Mouse (Mus musculus) CH12.LX (cell line): ENCODE data around the gene Ift172. TPM values are rescaled to one million over a fixed set of nuclear protein-coding genes. Genes with fewer than 3 reads are reported as not detected.

Experiments used
- DNase-seq: peaks from one replicate; pipeline ENCODE4 v3.0.0-alpha.2; 2013; ENCODE audit errors: extremely low read depth
- H3K27ac ChIP-seq: 2 replicates; pipeline ENCODE4 v1.5.1; 2012; ENCODE audit warnings: low read depth, mild to moderate bottlenecking, control low read depth, moderate library complexity; ENCODE audit not compliant: insufficient read depth
- H3K27me3 ChIP-seq: replicated peaks from 2 replicates; pipeline ENCODE3; 2012; ENCODE audit warnings: inconsistent platforms
- H3K36me3 ChIP-seq, 2 experiments: replicated peaks in 1 of 2; 2 replicates each; pipeline versions ENCODE3 to v1.6.1; 2012; ENCODE audit warnings: inconsistent platforms in 1 of 2, low read length in 1 of 2, mild to moderate bottlenecking in 1 of 2, mixed read lengths in 1 of 2, moderate library complexity in 1 of 2; ENCODE audit not compliant: control insufficient read depth in 1 of 2, insufficient read depth in 1 of 2
- H3K4me1 ChIP-seq, 2 experiments: 2 replicates each; pipeline ENCODE4 v1.6.1; 2012; ENCODE audit warnings: inconsistent platforms in 1 of 2, moderate library complexity in 1 of 2; ENCODE audit not compliant: insufficient read depth in 2 of 2, control insufficient read depth in 1 of 2
- H3K4me2 ChIP-seq: 2 replicates; pipeline ENCODE4 v1.6.1; 2012; ENCODE audit warnings: low read depth, mild to moderate bottlenecking, control low read depth; ENCODE audit not compliant: poor library complexity, insufficient read depth, severe bottlenecking
- H3K4me3 ChIP-seq, 3 experiments: fragments of 150-350 bp in 1 of 3; sonication (generic) in 1 of 3; replicated peaks in 1 of 3; 2 replicates each; pipeline versions ENCODE3 to v1.5.1; 2011 to 2012; ENCODE audit warnings: low read depth in 2 of 3, low read length in 2 of 3, mild to moderate bottlenecking in 2 of 3, moderate library complexity in 2 of 3, control low read depth in 1 of 3, improper control_type of control experiment in 1 of 3, inconsistent platforms in 1 of 3, mixed read lengths in 1 of 3; ENCODE audit not compliant: poor library complexity in 1 of 3
- H3K79me2 ChIP-seq: replicated peaks from 2 replicates; pipeline ENCODE4 v1.6.1; 2012; ENCODE audit warnings: mild to moderate bottlenecking, moderate library complexity; ENCODE audit not compliant: control insufficient read depth, poor library complexity, insufficient read depth, severe bottlenecking; ENCODE audit errors: extremely low read depth
- H3K9ac ChIP-seq: 2 replicates; pipeline ENCODE4 v1.6.1; 2012; ENCODE audit warnings: low read depth, mild to moderate bottlenecking, control low read depth, moderate library complexity; ENCODE audit not compliant: insufficient read depth
- H3K9me3 ChIP-seq: replicated peaks from 2 replicates; pipeline ENCODE3; 2012; ENCODE audit warnings: low read length, inconsistent platforms, mixed read lengths
- BHLHE40 ChIP-seq: IDR thresholded peaks from 2 replicates; pipeline ENCODE4 v1.6.1; 2011; ENCODE audit warnings: mild to moderate bottlenecking, low read depth, low read length, improper control_type of control experiment
- CHD1 ChIP-seq: IDR thresholded peaks from 2 replicates; pipeline ENCODE4 v1.6.1; 2012; ENCODE audit warnings: low read depth, low read length, improper control_type of control experiment, inconsistent platforms
- CHD2 ChIP-seq: IDR thresholded peaks from 2 replicates; pipeline ENCODE4 v1.6.1; 2011; ENCODE audit warnings: low read length, improper control_type of control experiment
- CTCF ChIP-seq, 2 experiments: IDR thresholded peaks in 1 of 2; conservative IDR thresholded peaks in 1 of 2; 2 replicates each; pipeline ENCODE4 v1.5.1; 2011 to 2012; ENCODE audit warnings: low read depth in 2 of 2, low read length in 2 of 2, improper control_type of control experiment in 1 of 2, inconsistent platforms in 1 of 2, mild to moderate bottlenecking in 1 of 2, moderate library complexity in 1 of 2
- E2F4 ChIP-seq: IDR thresholded peaks from 2 replicates; pipeline ENCODE4 v1.6.1; 2011; ENCODE audit warnings: low read depth, low read length, improper control_type of control experiment; ENCODE audit not compliant: insufficient replicate concordance
- ELF1 ChIP-seq: IDR thresholded peaks from 2 replicates; pipeline ENCODE4 v1.6.1; 2014; ENCODE audit warnings: low read depth, mild to moderate bottlenecking, inconsistent platforms, low read length, improper control_type of control experiment
- EP300 ChIP-seq: IDR thresholded peaks from 2 replicates; pipeline ENCODE4 v1.6.1; 2011; ENCODE audit warnings: low read length, improper control_type of control experiment
- ETS1 ChIP-seq: conservative IDR thresholded peaks from 2 replicates; pipeline ENCODE4 v1.6.1; 2012; ENCODE audit warnings: low read depth, mild to moderate bottlenecking, inconsistent platforms, low read length, improper control_type of control experiment, moderate library complexity
- GABPA ChIP-seq: IDR thresholded peaks from 2 replicates; pipeline ENCODE4 v1.6.1; 2012; ENCODE audit warnings: low read depth, low read length, improper control_type of control experiment, inconsistent platforms; ENCODE audit not compliant: insufficient replicate concordance
- HCFC1 ChIP-seq: IDR thresholded peaks from 2 replicates; pipeline ENCODE4 v1.6.1; 2012; ENCODE audit warnings: low read depth, mild to moderate bottlenecking, inconsistent platforms, low read length, improper control_type of control experiment
- IRF4 ChIP-seq: IDR thresholded peaks from 2 replicates; pipeline ENCODE4 v1.6.1; 2014; ENCODE audit warnings: low read depth, mild to moderate bottlenecking, inconsistent platforms, low read length, improper control_type of control experiment
- JUN ChIP-seq: IDR thresholded peaks from 2 replicates; pipeline ENCODE4 v1.6.1; 2011; ENCODE audit warnings: low read depth, mild to moderate bottlenecking, low read length, improper control_type of control experiment, moderate library complexity; ENCODE audit not compliant: insufficient read depth
- KAT2A ChIP-seq: IDR thresholded peaks from 2 replicates; pipeline ENCODE4 v1.6.1; 2012; ENCODE audit warnings: low read length, improper control_type of control experiment, inconsistent platforms; ENCODE audit not compliant: insufficient replicate concordance
- MAX ChIP-seq: IDR thresholded peaks from 2 replicates; pipeline ENCODE4 v1.6.1; 2011; ENCODE audit warnings: low read length, improper control_type of control experiment
- MEF2A ChIP-seq: IDR thresholded peaks from 2 replicates; pipeline ENCODE4 v1.6.1; 2014; ENCODE audit warnings: low read depth, mild to moderate bottlenecking, inconsistent platforms, low read length, improper control_type of control experiment, borderline replicate concordance
- MXI1 ChIP-seq: IDR thresholded peaks from 2 replicates; pipeline ENCODE4 v1.6.1; 2011; ENCODE audit warnings: mild to moderate bottlenecking, low read depth, low read length, improper control_type of control experiment
- MYC ChIP-seq: IDR thresholded peaks from 2 replicates; pipeline ENCODE4 v1.6.1; 2011; ENCODE audit warnings: low read depth, mild to moderate bottlenecking, improper control_type of control experiment, low read length
- NELFE ChIP-seq: IDR thresholded peaks from 2 replicates; pipeline ENCODE4 v1.6.1; 2011; ENCODE audit warnings: low read depth, low read length, improper control_type of control experiment
- NRF1 ChIP-seq: IDR thresholded peaks from 2 replicates; pipeline ENCODE4 v1.6.1; 2014; ENCODE audit warnings: low read depth, mild to moderate bottlenecking, inconsistent platforms, low read length, improper control_type of control experiment, moderate library complexity
- PAX5 ChIP-seq: IDR thresholded peaks from 2 replicates; pipeline ENCODE4 v1.6.1; 2012; ENCODE audit warnings: low read length, inconsistent platforms, mixed read lengths
- POLR2A ChIP-seq: IDR thresholded peaks from 2 replicates; pipeline ENCODE4 v1.6.1; 2011; ENCODE audit warnings: low read depth, mild to moderate bottlenecking, improper control_type of control experiment, low read length
- POLR2AphosphoS2 ChIP-seq: IDR thresholded peaks from 2 replicates; pipeline ENCODE4 v1.6.1; 2011; ENCODE audit warnings: low read depth, low read length, improper control_type of control experiment
- RAD21 ChIP-seq: IDR thresholded peaks from 2 replicates; pipeline ENCODE4 v1.6.1; 2011; ENCODE audit warnings: low read depth, mild to moderate bottlenecking, low read length, improper control_type of control experiment, moderate library complexity
- RCOR1 ChIP-seq: conservative IDR thresholded peaks from 2 replicates; pipeline ENCODE4 v1.6.1; 2012; ENCODE audit warnings: low read depth, mild to moderate bottlenecking, inconsistent platforms, low read length, improper control_type of control experiment
- SIN3A ChIP-seq: IDR thresholded peaks from 2 replicates; pipeline ENCODE4 v1.6.1; 2012; ENCODE audit warnings: low read length, improper control_type of control experiment, inconsistent platforms
- SMC3 ChIP-seq: IDR thresholded peaks from 2 replicates; pipeline ENCODE4 v1.6.1; 2011; ENCODE audit warnings: low read depth, low read length, improper control_type of control experiment
- TBP ChIP-seq: conservative IDR thresholded peaks from 2 replicates; pipeline ENCODE4 v1.6.1; 2011; ENCODE audit warnings: low read depth, low read length, improper control_type of control experiment
- TCF12 ChIP-seq: IDR thresholded peaks from 2 replicates; pipeline ENCODE4 v1.6.1; 2014; ENCODE audit warnings: low read depth, mild to moderate bottlenecking, inconsistent platforms, low read length, improper control_type of control experiment
- UBTF ChIP-seq: IDR thresholded peaks from 2 replicates; pipeline ENCODE4 v1.6.1; 2012; ENCODE audit warnings: low read depth, mild to moderate bottlenecking, inconsistent platforms, low read length, improper control_type of control experiment, moderate library complexity
- USF1 ChIP-seq: IDR thresholded peaks from 2 replicates; pipeline ENCODE4 v1.6.1; 2014; ENCODE audit warnings: low read depth, mild to moderate bottlenecking, inconsistent platforms, low read length, improper control_type of control experiment
- USF2 ChIP-seq: conservative IDR thresholded peaks from 2 replicates; pipeline ENCODE4 v1.6.1; 2011; ENCODE audit warnings: low read depth, low read length, improper control_type of control experiment
- ZC3H11A ChIP-seq: IDR thresholded peaks from 2 replicates; pipeline ENCODE4 v1.6.1; 2012; ENCODE audit warnings: low read depth, mild to moderate bottlenecking, inconsistent platforms, low read length, improper control_type of control experiment
- ZKSCAN1 ChIP-seq: IDR thresholded peaks from 2 replicates; pipeline ENCODE4 v1.6.1; 2012; ENCODE audit warnings: low read depth, inconsistent platforms, low read length, improper control_type of control experiment, borderline replicate concordance
- ZMIZ1 ChIP-seq: IDR thresholded peaks from 2 replicates; pipeline ENCODE4 v1.6.1; 2012; ENCODE audit warnings: low read depth, mild to moderate bottlenecking, inconsistent platforms, low read length, improper control_type of control experiment
- ZNF384 ChIP-seq: IDR thresholded peaks from 2 replicates; pipeline ENCODE4 v1.6.1; 2012; ENCODE audit warnings: low read depth, low read length, improper control_type of control experiment, inconsistent platforms
- dilution Hi-C: fragments of 300-500 bp; cut with MboI; formaldehyde crosslinking; loops from 2 replicates; pipeline ENCODE4 v1.14.3; 2020; ENCODE audit warnings: low sequenced_read_pairs; ENCODE audit not compliant: extremely low pct_unique_long_range_greater_than_20kb, extremely low pct_ligation_motif_present
- in situ Hi-C: fragments of 300-500 bp; cut with MboI; formaldehyde crosslinking; loops from 3 replicates; pipeline ENCODE4 v1.14.3; 2019; ENCODE audit warnings: low sequenced_read_pairs, low pct_ligation_motif_present, low pct_unique_long_range_greater_than_20kb, mixed read lengths
- polyA plus RNA-seq: library from polyadenylated mRNA; unstranded; fragments of >175 nt; gene quantifications from 2 replicates; pipeline ENCODE4 v1.2.1, GENCODE M21; 2012; ENCODE audit warnings: low read depth; ENCODE audit not compliant: insufficient read length
- total RNA-seq, 2 experiments: library from RNA; depleted of rRNA; stranded (reverse); fragments of 300-350 nt in 1 of 2; fragments of >200 nt in 1 of 2; gene quantifications; 2 replicates each; pipeline ENCODE4 v1.2.3; 2012 to 2014

Ift172 gene
- total and polyA plus RNA-seq, 3 experiments, result 6.1 to 21.5 (median 8.5) TPM

- TF ChIP-seq HCFC1 (peak; percentile 77), ZNF384 (no peak; the same call in 1 of the 2 replicates), EP300 (no peak), NELFE (peak; percentile 99), SIN3A (peak; percentile 74), USF2 (no peak), ETS1 (no peak), RCOR1 (no peak), ZMIZ1 (peak; percentile 94), ELF1 (peak; percentile 91), MAX (peak; percentile 89), KAT2A (peak; percentile 62; the same call in 1 of the 2 replicates), PAX5 (no peak), RAD21 (no peak), E2F4 (0 out of 2 replicates have a peak, but pooled peaks have one; percentile 32), CTCF (conservative IDR thresholded peaks at IDR 0.05 in 1 of 2, IDR thresholded peaks at IDR 0.05 in 1 of 2; ENCODE audit: low read depth in 2 of 2, low read length in 2 of 2) (no peak), BHLHE40 (0 out of 2 replicates have a peak, but pooled peaks have one; percentile 21), USF1 (no peak), SMC3 (no peak), IRF4 (peak; percentile 45; the same call in 1 of the 2 replicates), POLR2AphosphoS2 (peak; percentile 90), JUN (no peak), ZC3H11A (no peak), ZKSCAN1 (no peak), CHD2 (peak; percentile 98), POLR2A (peak; percentile 99), UBTF (peak; percentile 58; the same call in 1 of the 2 replicates), NRF1 (peak; percentile 61), MXI1 (peak; percentile 85), CHD1 (peak; percentile 75; the same call in 1 of the 2 replicates), TCF12 (peak; percentile 93; the same call in 1 of the 2 replicates), MYC (peak; percentile 80), MEF2A (peak; percentile 43; the same call in 1 of the 2 replicates), TBP (peak; percentile 85; the same call in 1 of the 2 replicates), GABPA (no peak)
- Histone ChIP-seq H3K79me2 (peaks cover 43% of the 10 kb centered on the region), H3K4me1 (peaks cover 0 to 20% of the 10 kb centered on the region in 2 experiments; a peak in 2 of 4 replicates), H3K9me3 (no peaks in the 10 kb centered on the region), H3K4me3 (peak within 1 kb of the TSS; percentile 84 to 93 (median 93)), H3K36me3 (peaks cover 0 to 9% of the 10 kb centered on the region in 2 experiments), H3K27ac (peak within 1 kb of the TSS; percentile 89), H3K4me2 (peak within 1 kb of the TSS; percentile 40), H3K9ac (peak within 1 kb of the TSS; percentile 87), H3K27me3 (no peaks in the 10 kb centered on the region)
- dilution Hi-C loops, result no loop called here
- DNase-seq, result peak; percentile 94
- in situ Hi-C loops, result no loop called here
Observed at GRCm38 (mm10) chr5:31220448-31221303, 70.2 kb downstream of the Ift172 start, which contains the start of gene Ppm1g. TSS of gene Ppm1g (minus strand) at chr5:31220687.
